Mouse (Mus musculus): ENCODE data around the gene Gng7. TPM values are rescaled to one million over a fixed set of nuclear protein-coding genes. Genes with fewer than 3 reads are reported as not detected.

Gng7 gene
- polyA plus RNA-seq, 1 experiment from 2014 or later, result 7.2 TPM

- ATAC-seq (no peak), DNase-seq (ENCODE audit: low read depth, low spot score) (peak; percentile 17)
- TF ChIP-seq CTCF (IDR thresholded peaks at IDR 0.05), result no peak
These were observed 115.0 kb downstream of the Gng7 start for GRCm38 (mm10) chr10:80899591-80900317.

GRCm38 (mm10) chr10:80899074-80899473 is 115.7 kb downstream of the Gng7 start:
- POLR2A ChIA-PET, result no interaction called here
- in situ Hi-C loops (cut with MboI; ENCODE audit: low pct_unique_long_range_greater_than_20kb), result no loop called here
- CTCF ChIA-PET, result no interaction called here
- ATAC-seq (no peak), DNase-seq (ENCODE audit: low read depth, low spot score) (no peak)
- H3K27me3 ChIP-seq, result no peaks in the 10 kb centered on the region
- TF ChIP-seq CTCF (IDR thresholded peaks at IDR 0.05), result no peak

More at GRCm38 (mm10) chr10:80899591-80900317, 115.0 kb downstream of the Gng7 start:
- in situ Hi-C loops (cut with MboI; ENCODE audit: low pct_unique_long_range_greater_than_20kb), result no loop called here
- ChIA-PET CTCF (interaction anchor here (1.4 kb wide), 1 partner anchor 19 kb away, joined by 3 read pairs; no protein-coding TSS in a partner anchor), POLR2A (interaction anchor here (1.5 kb wide), 1 partner anchor 18 kb away, joined by 6 read pairs; the partner anchor contains the start of gene Lmnb2)
- H3K27me3 ChIP-seq, result no peaks in the 10 kb centered on the region

Other genes with a start within 250 kb of the Gng7 start
- 66.7 TPM for gene Sf3a2, start 216.7 kb downstream of the Gng7 start, polyA plus RNA-seq (2021)
- 77.0 TPM for gene Plekhj1, start 216.3 kb downstream of the Gng7 start, polyA plus RNA-seq (2021)
- gene Amh, start 209.7 kb downstream of the Gng7 start, polyA plus RNA-seq (2021), result 0.47 TPM
- gene Jsrp1, start 201.4 kb downstream of the Gng7 start, polyA plus RNA-seq (2021), result not detected
- 618 TPM for gene Oaz1, start 188.3 kb downstream of the Gng7 start, polyA plus RNA-seq (2021)
- 0.10 TPM for gene Lingo3, start 170.9 kb downstream of the Gng7 start, polyA plus RNA-seq (2021)
- 77.8 TPM for gene Lsm7, start 159.7 kb downstream of the Gng7 start, polyA plus RNA-seq (2021)
- 36.8 TPM for gene Sppl2b, start 159.7 kb downstream of the Gng7 start, polyA plus RNA-seq (2021)
- 0.04 TPM for gene Tmprss9, start 143.1 kb downstream of the Gng7 start, polyA plus RNA-seq (2021)
- gene Timm13, start 114.0 kb downstream of the Gng7 start, polyA plus RNA-seq (2021), result 253 TPM
- gene Lmnb2, start 96.7 kb downstream of the Gng7 start, polyA plus RNA-seq (2021), result 24.7 TPM
- gene Gadd45b, start 84.9 kb downstream of the Gng7 start, polyA plus RNA-seq (2021), result 53.8 TPM
- 0.33 TPM for gene Diras1, start 10.7 kb upstream of the Gng7 start, polyA plus RNA-seq (2021)
- 14.3 TPM for gene Slc39a3, start 22.5 kb upstream of the Gng7 start, polyA plus RNA-seq (2021)
- 129 TPM for gene Sgta, start 45.2 kb upstream of the Gng7 start, polyA plus RNA-seq (2021)
- gene Thop1, start 55.1 kb upstream of the Gng7 start, polyA plus RNA-seq (2021), result 43.3 TPM
- 0.08 TPM for gene Creb3l3, start 83.9 kb upstream of the Gng7 start, polyA plus RNA-seq (2021)
- gene Map2k2, start 91.0 kb upstream of the Gng7 start, polyA plus RNA-seq (2021), result 150 TPM
- 40.6 TPM for gene Zbtb7a, start 120.3 kb upstream of the Gng7 start, polyA plus RNA-seq (2021)
- 33.9 TPM for gene Pias4, start 153.0 kb upstream of the Gng7 start, polyA plus RNA-seq (2021)
- 1,798 TPM for gene Eef2, start 161.7 kb upstream of the Gng7 start, polyA plus RNA-seq (2021)
- 82.0 TPM for gene Dapk3, start 168.1 kb upstream of the Gng7 start, polyA plus RNA-seq (2021)
- gene 4930442H23Rik, start 168.9 kb upstream of the Gng7 start, polyA plus RNA-seq (2021), result 0.50 TPM
- 0.14 TPM for gene Nmrk2, start 187.1 kb upstream of the Gng7 start, polyA plus RNA-seq (2021)
- 0.04 TPM for gene Atcay, start 215.9 kb upstream of the Gng7 start, polyA plus RNA-seq (2021)
- gene Zfr2, start 218.2 kb upstream of the Gng7 start, polyA plus RNA-seq (2021), result 11.7 TPM
- 1.5 TPM for gene Matk, start 238.0 kb upstream of the Gng7 start, polyA plus RNA-seq (2021)